Mouse (Mus musculus) megakaryocyte, adult 5-6 weeks (primary cell): ENCODE results near the gene Tdp1. TPM values are rescaled to one million over a fixed set of nuclear protein-coding genes. Genes with fewer than 3 reads are reported as not detected.
A peak's percentile ranks its signal among the peaks of the same experiment; 100 is the strongest.
"Not testable (repeated sequence)": the region's sequence is repeated elsewhere in the genome, so short reads cannot be mapped to it uniquely, and the experiment has no call there.

Experiments used
- ATAC-seq: 2 replicates; pipeline ENCODE4 v1.8.0; 2016; ENCODE audit warnings: mild to moderate bottlenecking, inconsistent platforms; ENCODE audit not compliant: poor library complexity, severe bottlenecking
- total RNA-seq, 2 experiments: library from RNA; stranded (forward) in 1 of 2; stranded (reverse) in 1 of 2; fragments of 153-499, 151-499 nt in 1 of 2; fragments of 221-1000, 200-1000 nt in 1 of 2; gene quantifications; 2 replicates each; pipeline versions ENCODE4 v1.2.3 to v1.2.4; 2015 to 2017

Tdp1 gene
- total RNA-seq, 2 experiments from 2014 or later = 11.9 to 30.3 TPM

DNA sequence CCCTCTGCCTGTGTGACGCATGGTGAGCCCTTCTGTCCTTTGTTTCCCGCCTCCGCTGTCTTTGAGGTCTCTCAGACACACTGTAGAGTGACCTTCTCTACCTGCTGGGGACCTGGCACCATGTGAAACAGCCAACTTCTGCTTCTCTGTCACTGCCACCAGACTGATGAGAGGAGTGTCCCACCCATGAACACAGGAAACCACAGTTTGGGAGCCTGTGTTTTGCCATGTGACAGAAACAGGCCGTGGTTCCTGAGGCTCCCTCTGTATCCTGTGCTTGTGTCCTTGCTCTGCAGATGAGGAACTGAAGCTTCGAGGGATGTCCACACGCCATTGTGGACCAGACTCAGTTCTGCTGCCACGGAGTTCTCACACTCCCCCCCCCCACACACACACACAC is 72.1 kb downstream of the Tdp1 start:
- ATAC-seq = peak; percentile 92

DNA sequence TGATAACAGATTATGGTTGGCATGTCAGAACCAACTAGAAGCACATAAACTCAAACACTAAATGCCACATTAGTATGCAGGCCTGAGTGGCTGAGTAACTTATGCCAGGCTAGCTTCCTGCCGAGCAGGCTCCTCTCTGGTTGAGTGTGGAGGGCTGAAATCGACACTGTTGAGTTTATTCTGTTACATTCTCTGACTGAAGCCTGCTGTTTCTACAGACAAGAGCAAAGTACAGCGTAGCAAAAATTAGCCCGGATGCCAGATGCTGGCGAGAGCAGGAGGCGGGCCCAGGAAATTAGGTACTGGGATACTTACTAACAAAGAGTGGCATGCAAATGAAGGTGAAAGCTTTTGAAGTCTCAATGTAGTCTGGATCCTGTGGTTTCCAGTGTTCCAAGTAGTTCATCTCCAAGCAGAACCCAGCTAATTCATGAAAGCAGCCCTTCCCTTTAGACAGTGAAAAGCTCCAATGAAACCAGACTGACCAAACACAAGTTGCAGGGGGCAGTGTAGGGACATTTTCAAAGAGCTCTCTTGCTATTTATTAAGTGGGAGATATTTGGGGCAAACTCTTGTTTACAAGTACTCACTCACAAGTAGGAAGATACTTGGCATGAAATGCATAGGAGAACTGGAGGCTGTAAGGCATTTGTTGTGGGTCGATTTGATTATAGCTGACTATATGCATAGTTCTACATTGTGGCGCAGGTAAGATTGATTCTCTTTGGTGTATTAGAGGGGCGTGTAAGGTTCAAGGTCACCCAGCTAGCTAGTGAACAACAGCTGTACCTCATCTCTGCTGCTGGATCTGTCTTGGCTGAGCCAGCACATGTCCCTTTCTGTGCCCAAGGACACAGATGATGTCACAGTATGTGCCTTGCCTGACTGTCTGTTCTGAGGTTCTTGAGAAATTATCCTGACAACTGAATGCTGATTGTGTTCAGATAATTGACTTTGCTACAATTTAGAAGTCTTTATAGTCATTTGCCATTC is 74.0 kb downstream of the Tdp1 start:
- no peak for ATAC-seq

GRCm38 (mm10) chr12:99959291-99959690 is 75.0 kb downstream of the Tdp1 start:
- no peak for ATAC-seq

DNA sequence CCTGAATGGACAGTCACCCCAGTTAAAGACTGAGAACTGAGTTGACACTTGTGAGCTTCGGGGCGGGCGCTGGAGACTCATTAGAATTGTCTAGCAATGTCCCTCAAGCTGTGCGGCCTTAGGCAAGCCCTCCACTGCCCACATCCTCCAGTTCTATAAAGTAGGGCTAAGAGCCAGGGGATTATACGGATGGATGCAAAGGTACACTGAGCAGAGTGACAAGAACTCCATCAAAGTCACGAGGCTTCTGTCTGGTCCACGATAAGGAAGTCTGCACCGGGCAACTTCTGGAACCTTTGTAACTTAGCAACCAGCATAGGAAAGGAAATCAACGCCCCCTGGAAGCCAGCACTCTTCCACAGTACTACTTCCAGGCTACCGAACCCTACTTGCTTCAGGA is 75.6 kb downstream of the Tdp1 start:
- no peak for ATAC-seq

- no peak for ATAC-seq
Observed at GRCm38 (mm10) chr12:99960675-99961074, 76.4 kb downstream of the Tdp1 start.

GRCm38 (mm10) chr12:99964301-99965202 is 80.2 kb downstream of the Tdp1 start, which contains the start of gene Kcnk13:
Kcnk13 (plus strand) TSS chr12:99964499.
- peak; percentile 71 for ATAC-seq

GRCm38 (mm10) chr12:99965203-99966115 is 81.1 kb downstream of the Tdp1 start:
- peak; percentile 69 for ATAC-seq

GRCm38 (mm10) chr12:99966116-99966770 is 81.9 kb downstream of the Tdp1 start:
- ATAC-seq = 0 out of 2 replicates have a peak, but pooled peaks have one; percentile 11

DNA sequence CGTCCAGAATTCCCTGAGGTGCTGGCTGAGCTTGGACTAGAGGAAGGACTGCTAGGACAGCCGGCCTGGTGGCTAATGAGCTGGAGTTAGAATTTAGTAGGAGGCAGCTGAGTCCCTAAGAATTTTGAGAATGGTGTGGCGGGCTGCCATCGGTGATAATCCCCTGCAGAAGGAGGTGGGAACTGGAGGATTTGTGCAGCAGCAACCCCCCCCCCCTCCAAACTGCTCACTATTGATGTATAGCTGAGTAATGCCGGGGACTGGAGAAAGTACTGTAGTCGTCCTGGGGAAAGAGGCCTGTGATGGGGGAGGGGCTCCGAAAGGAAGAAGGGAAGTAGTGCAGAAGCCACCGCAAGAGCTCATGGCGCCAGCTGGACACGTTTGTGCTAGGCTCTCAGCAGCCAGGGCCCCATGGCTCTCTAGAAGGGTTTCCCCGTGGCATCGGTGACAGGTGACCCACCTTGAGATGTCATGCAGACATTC is 82.6 kb downstream of the Tdp1 start:
- no peak for ATAC-seq

DNA sequence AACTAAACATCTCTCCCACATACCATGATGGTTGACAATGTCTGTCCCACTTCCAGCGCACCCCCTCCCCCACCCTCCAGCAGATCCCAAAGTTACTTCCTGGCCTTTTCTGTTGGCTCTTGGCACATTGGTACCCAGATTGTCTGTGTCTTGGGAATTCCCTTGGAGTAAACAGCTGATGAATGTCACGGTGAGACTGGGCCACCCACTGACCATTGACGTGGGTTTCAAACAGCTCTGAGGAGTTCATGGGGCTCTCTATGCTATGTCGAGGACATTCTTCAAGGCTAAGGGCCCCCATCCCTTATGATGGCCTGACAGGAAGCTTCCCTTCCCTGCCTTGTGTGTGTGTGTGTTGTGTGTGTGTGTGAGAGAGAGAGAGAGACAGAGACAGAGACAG is 85.6 kb downstream of the Tdp1 start:
- ATAC-seq = no peak

DNA sequence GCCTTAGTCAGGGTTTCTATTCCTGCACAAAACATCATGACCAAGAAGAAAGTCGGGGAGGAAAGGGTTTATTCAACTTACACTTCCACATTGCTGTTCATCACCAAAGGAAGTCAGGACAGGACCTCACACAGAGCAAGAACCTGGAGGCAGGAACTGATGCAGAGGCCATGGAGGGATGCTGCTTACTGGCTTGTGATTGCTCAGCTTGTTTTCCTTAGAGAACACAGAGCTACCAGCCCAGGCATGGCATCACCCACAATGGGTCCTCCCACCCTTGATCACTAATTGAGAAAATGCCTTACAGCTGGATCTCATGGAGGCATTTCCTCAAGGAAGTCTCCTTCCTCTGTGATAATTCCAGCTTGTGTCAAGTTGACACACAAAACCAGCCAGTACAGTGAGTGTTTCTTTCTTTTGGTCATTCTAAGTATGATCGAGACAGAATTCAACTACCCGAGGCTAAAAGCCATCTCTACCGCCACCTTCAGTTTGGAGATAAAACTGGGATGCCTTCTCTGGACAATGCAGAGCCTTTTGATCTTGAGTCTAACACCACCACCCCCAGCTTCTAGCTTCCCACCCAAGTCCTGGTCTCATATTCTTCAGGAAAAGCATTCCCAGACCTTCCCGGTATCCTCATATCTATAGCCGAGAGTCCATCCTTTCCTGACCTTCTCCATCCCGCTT is 87.0 kb downstream of the Tdp1 start:
- not testable (repeated sequence) for ATAC-seq

DNA sequence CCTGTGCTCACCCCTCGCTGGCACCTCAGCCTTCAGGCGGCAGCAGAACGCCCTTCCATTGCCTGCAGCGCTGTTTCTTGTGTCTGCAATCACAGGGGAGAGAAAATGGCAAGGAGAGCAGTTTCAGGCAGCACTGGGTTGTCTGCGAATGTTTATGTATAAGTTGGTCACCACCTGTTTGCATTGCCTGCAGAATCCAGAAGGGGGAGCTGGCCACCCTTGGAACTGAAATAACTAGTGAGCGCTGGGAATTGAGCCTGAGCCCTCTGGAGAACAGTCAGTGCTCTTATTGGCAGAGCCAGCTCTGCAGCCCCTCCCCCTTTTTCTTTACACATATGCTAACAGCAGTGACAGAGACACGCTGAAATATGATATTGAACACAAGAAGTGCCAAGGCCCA is 88.5 kb downstream of the Tdp1 start:
- ATAC-seq = no peak

- ATAC-seq = peak; percentile 49; the same call in 1 of the 2 replicates
Observed at GRCm38 (mm10) chr12:99973659-99974058, 89.3 kb downstream of the Tdp1 start.

- ATAC-seq = no peak
Observed at GRCm38 (mm10) chr12:99979541-99979940, 95.2 kb downstream of the Tdp1 start.

- peak; percentile 82 for ATAC-seq
Observed at GRCm38 (mm10) chr12:99986797-99987196, 102.5 kb downstream of the Tdp1 start.

GRCm38 (mm10) chr12:99988144-99988543 is 103.8 kb downstream of the Tdp1 start:
- ATAC-seq = no peak

- no peak for ATAC-seq
Observed at GRCm38 (mm10) chr12:99992362-99992862, 108.1 kb downstream of the Tdp1 start.

GRCm38 (mm10) chr12:99993146-99993890 is 109.0 kb downstream of the Tdp1 start:
- ATAC-seq = no peak
